Mouse (Mus musculus): ENCODE data around the gene Fuca1.

DNA sequence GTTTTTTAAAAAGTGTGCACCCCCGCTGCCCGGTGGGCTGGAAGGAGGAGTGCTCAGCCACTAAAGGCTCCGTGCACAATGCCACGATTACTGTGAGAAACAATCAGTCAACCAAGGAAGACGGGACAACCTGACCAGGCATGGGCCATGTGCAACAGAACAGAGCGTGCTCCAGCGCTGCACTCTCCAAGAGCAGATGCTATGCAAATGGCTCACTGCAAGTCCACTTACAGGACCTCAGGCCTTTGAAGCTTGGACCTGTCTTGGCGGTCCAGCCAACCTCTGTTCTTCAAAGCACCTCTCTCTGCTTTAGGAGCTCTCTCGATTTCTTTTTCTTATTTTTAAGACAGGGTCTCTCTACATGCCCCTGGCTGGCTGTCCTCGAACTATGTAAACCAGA is 40.0 kb upstream of the Fuca1 start:
- TF ChIP-seq CTCF (IDR thresholded peaks at IDR 0.05; ENCODE audit: borderline replicate concordance, control insufficient read depth, extremely low read depth, insufficient read depth, low read length, poor library complexity) (no peak), POLR2A (IDR thresholded peaks at IDR 0.05; ENCODE audit: control insufficient read depth, extremely low read depth, insufficient read depth, low read length, poor library complexity) (no peak)
